Mouse (Mus musculus) lung, embryonic 15.5 days (tissue): ENCODE results near the gene A730015C16Rik. TPM values are rescaled to one million over a fixed set of nuclear protein-coding genes. Genes with fewer than 3 reads are reported as not detected.

Experiments used
- ATAC-seq: fragments of 200-750 bp; cut with Nextera tagmentation; 2 replicates; pipeline ENCODE4 v1.8.0; 2017; ENCODE audit warnings: moderate number of reproducible peaks, borderline replicate concordance; ENCODE audit not compliant: low FRiP score, low TSS enrichment; ENCODE audit errors: extremely low read depth
- H3K27ac ChIP-seq: fragments of 300-500 bp; sonication (generic); 2 replicates; pipeline ENCODE4 v1.5.1; 2015; ENCODE audit warnings: moderate library complexity, mild to moderate bottlenecking, inconsistent platforms
- H3K27me3 ChIP-seq: fragments of 300-500 bp; sonication (generic); 2 replicates; pipeline ENCODE4 v1.6.1; 2015; ENCODE audit warnings: inconsistent platforms
- H3K36me3 ChIP-seq: fragments of 300-500 bp; sonication (generic); 2 replicates; pipeline ENCODE4 v1.6.1; 2015; ENCODE audit warnings: inconsistent platforms
- H3K4me1 ChIP-seq: fragments of 300-500 bp; sonication (generic); 2 replicates; pipeline ENCODE4 v1.6.1; 2015; ENCODE audit warnings: inconsistent platforms
- H3K4me2 ChIP-seq: fragments of 300-500 bp; sonication (generic); 2 replicates; pipeline ENCODE4 v1.6.1; 2015; ENCODE audit warnings: inconsistent platforms, mild to moderate bottlenecking, moderate library complexity
- H3K4me3 ChIP-seq: fragments of 300-500 bp; sonication (generic); 2 replicates; pipeline ENCODE4 v1.5.1; 2015; ENCODE audit warnings: mild to moderate bottlenecking, inconsistent platforms
- H3K9ac ChIP-seq: fragments of 300-500 bp; sonication (generic); 2 replicates; pipeline ENCODE4 v1.6.1; 2015; ENCODE audit warnings: inconsistent platforms
- H3K9me3 ChIP-seq: fragments of 300-500 bp; sonication (generic); 2 replicates; pipeline ENCODE4 v1.6.1; 2016; ENCODE audit warnings: inconsistent platforms
- WGBS: fragments of 180-500 bp; shearing (Covaris S2); methylation state at CpG from one replicate; pipeline ENCODE4 v1.1.7; 2015; 5-methylcytosine and 5-hydroxymethylcytosine counted together
- polyA plus RNA-seq: library from polyadenylated mRNA; unstranded; fragments of >200 nt; fragmentation: Nextera tagmentation; extraction: Ambion mirVana; gene quantifications from 2 replicates; pipeline ENCODE4 v1.2.1, GENCODE M21; 2015

A730015C16Rik gene
- polyA plus RNA-seq: 1.7 and 2.3 TPM in 2 replicates

GRCm38 (mm10) chr4:108848505-108848848 is at the start of gene A730015C16Rik:
Gene A730015C16Rik, minus strand, starts transcription at chr4:108848619.
- H3K4me2 ChIP-seq: peak within 1 kb of the TSS; percentile 89
- no peaks in the 10 kb centered on the region for H3K9me3 ChIP-seq
- no peaks in the 10 kb centered on the region for H3K27me3 ChIP-seq
- H3K4me1 ChIP-seq: peaks cover 37% of the 10 kb centered on the region
- 6% methylated on average over 20 of the region's 20 CpGs for WGBS
- ATAC-seq: no peak
- peak within 1 kb of the TSS; percentile 95 for H3K4me3 ChIP-seq
- peak within 1 kb of the TSS; percentile 95 for H3K27ac ChIP-seq
- peaks cover 10% of the 10 kb centered on the region; the same call in 1 of the 2 replicates for H3K36me3 ChIP-seq
- H3K9ac ChIP-seq: peak within 1 kb of the TSS; percentile 77

GRCm38 (mm10) chr4:108890876-108891275 is 42.5 kb upstream of the A730015C16Rik start:
- Histone ChIP-seq H3K9ac (no peak overlapping the region), H3K36me3 (no peaks in the 10 kb centered on the region), H3K27ac (no peak overlapping the region), H3K4me2 (no peak overlapping the region), H3K27me3 (no peaks in the 10 kb centered on the region), H3K4me1 (no peaks in the 10 kb centered on the region), H3K4me3 (no peak overlapping the region), H3K9me3 (no peaks in the 10 kb centered on the region)
- no peak for ATAC-seq
- WGBS: 76% methylated on average over 6 of the region's 6 CpGs

- H3K9ac ChIP-seq: no peak overlapping the region
- H3K27me3 ChIP-seq: no peaks in the 10 kb centered on the region
- H3K27ac ChIP-seq: no peak overlapping the region
- no peak for ATAC-seq
- H3K4me1 ChIP-seq: no peaks in the 10 kb centered on the region
- H3K9me3 ChIP-seq: no peaks in the 10 kb centered on the region
- WGBS: 65% methylated on average over 4 of the region's 4 CpGs
- H3K4me2 ChIP-seq: no peak overlapping the region
- H3K36me3 ChIP-seq: no peaks in the 10 kb centered on the region
- H3K4me3 ChIP-seq: no peak overlapping the region
Observed at GRCm38 (mm10) chr4:108887456-108887855, 39.0 kb upstream of the A730015C16Rik start.

GRCm38 (mm10) chr4:108883815-108884214 is 35.4 kb upstream of the A730015C16Rik start:
- 54% methylated on average over 13 of the region's 13 CpGs for WGBS

GRCm38 (mm10) chr4:108878963-108879822 is 30.8 kb upstream of the A730015C16Rik start, which contains the start of gene Rab3b:
Gene Rab3b, plus strand, starts transcription at chr4:108879063.
- H3K36me3 ChIP-seq: no peaks in the 10 kb centered on the region
- H3K27me3 ChIP-seq: peaks cover 13% of the 10 kb centered on the region; the same call in 1 of the 2 replicates
- H3K4me3 ChIP-seq: peak within 1 kb of the TSS; percentile 54
- no peaks in the 10 kb centered on the region for H3K9me3 ChIP-seq
- H3K9ac ChIP-seq: peak within 1 kb of the TSS; percentile 49
- WGBS: under 1% methylated on average over 46 of the region's 46 CpGs
- no peak within 1 kb of the TSS for H3K27ac ChIP-seq
- peak; percentile 89 for ATAC-seq
- H3K4me1 ChIP-seq: peaks cover 10% of the 10 kb centered on the region; the same call in 1 of the 2 replicates
- H3K4me2 ChIP-seq: peak within 1 kb of the TSS; percentile 97

More at GRCm38 (mm10) chr4:108883815-108884214, 35.4 kb upstream of the A730015C16Rik start:
- H3K27me3 ChIP-seq: peaks cover 9% of the 10 kb centered on the region; the same call in 1 of the 2 replicates
- H3K4me2 ChIP-seq: no peak overlapping the region
- no peak for ATAC-seq
- H3K9ac ChIP-seq: no peak overlapping the region
- H3K36me3 ChIP-seq: no peaks in the 10 kb centered on the region
- H3K9me3 ChIP-seq: no peaks in the 10 kb centered on the region
- peaks cover 9% of the 10 kb centered on the region; the same call in 1 of the 2 replicates for H3K4me1 ChIP-seq
- no peak overlapping the region for H3K4me3 ChIP-seq
- H3K27ac ChIP-seq: no peak overlapping the region

GRCm38 (mm10) chr4:108877901-108878300 is 29.5 kb upstream of the A730015C16Rik start:
- ATAC-seq: no peak
- Histone ChIP-seq H3K27me3 (peaks cover 13% of the 10 kb centered on the region; the same call in 1 of the 2 replicates), H3K9me3 (no peaks in the 10 kb centered on the region), H3K27ac (no peak overlapping the region), H3K4me2 (no peak overlapping the region), H3K36me3 (no peaks in the 10 kb centered on the region), H3K4me3 (no peak overlapping the region), H3K4me1 (peaks cover 10% of the 10 kb centered on the region; the same call in 1 of the 2 replicates), H3K9ac (no peak overlapping the region)
- WGBS: 81% methylated on average over 6 of the region's 6 CpGs

GRCm38 (mm10) chr4:108873746-108874145 is 25.3 kb upstream of the A730015C16Rik start:
- H3K9ac ChIP-seq: no peak overlapping the region
- H3K4me3 ChIP-seq: no peak overlapping the region
- H3K36me3 ChIP-seq: no peaks in the 10 kb centered on the region
- H3K4me1 ChIP-seq: 0 out of 2 replicates have a peak, but pooled peaks cover under 1% of the 10 kb centered on the region
- ATAC-seq: no peak
- H3K9me3 ChIP-seq: no peaks in the 10 kb centered on the region
- no peak overlapping the region for H3K27ac ChIP-seq
- H3K4me2 ChIP-seq: no peak overlapping the region
- H3K27me3 ChIP-seq: peaks cover 4% of the 10 kb centered on the region; the same call in 1 of the 2 replicates
- WGBS: 88% methylated on average over 5 of the region's 5 CpGs

GRCm38 (mm10) chr4:108869730-108870374 is 21.4 kb upstream of the A730015C16Rik start:
- no peak overlapping the region for H3K4me3 ChIP-seq
- H3K27ac ChIP-seq: no peak overlapping the region
- H3K9me3 ChIP-seq: no peaks in the 10 kb centered on the region
- WGBS: 34% methylated on average over 10 of the region's 10 CpGs
- H3K4me1 ChIP-seq: no peaks in the 10 kb centered on the region
- no peak overlapping the region for H3K4me2 ChIP-seq
- peaks cover under 1% of the 10 kb centered on the region; the same call in 1 of the 2 replicates for H3K36me3 ChIP-seq
- H3K27me3 ChIP-seq: no peaks in the 10 kb centered on the region
- H3K9ac ChIP-seq: no peak overlapping the region
- ATAC-seq: no peak

DNA sequence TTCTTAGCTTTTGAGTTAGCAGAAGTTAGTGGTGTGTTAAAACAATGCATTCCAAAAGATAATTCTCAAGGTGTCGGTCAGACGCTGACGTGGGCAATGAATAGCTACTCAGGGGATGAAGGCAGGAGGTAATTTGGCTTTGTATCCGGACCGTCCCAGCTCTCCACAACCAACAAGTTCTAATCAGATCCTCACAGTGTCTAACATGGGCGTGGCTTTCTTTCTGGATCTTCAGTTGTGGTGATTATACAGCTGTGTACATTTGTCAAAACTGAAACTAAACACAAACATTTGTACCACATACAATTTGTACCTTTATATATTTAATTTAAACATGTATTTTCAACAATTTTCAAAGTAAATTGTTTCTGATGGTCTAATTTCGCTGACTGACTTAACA is 18.4 kb upstream of the A730015C16Rik start:
- 77% methylated on average over 7 of the region's 7 CpGs for WGBS
- Histone ChIP-seq H3K4me2 (no peak overlapping the region), H3K27ac (no peak overlapping the region), H3K9ac (no peak overlapping the region), H3K4me1 (no peaks in the 10 kb centered on the region), H3K4me3 (no peak overlapping the region), H3K9me3 (no peaks in the 10 kb centered on the region), H3K36me3 (peaks cover 18% of the 10 kb centered on the region), H3K27me3 (no peaks in the 10 kb centered on the region)
- ATAC-seq: no peak

DNA sequence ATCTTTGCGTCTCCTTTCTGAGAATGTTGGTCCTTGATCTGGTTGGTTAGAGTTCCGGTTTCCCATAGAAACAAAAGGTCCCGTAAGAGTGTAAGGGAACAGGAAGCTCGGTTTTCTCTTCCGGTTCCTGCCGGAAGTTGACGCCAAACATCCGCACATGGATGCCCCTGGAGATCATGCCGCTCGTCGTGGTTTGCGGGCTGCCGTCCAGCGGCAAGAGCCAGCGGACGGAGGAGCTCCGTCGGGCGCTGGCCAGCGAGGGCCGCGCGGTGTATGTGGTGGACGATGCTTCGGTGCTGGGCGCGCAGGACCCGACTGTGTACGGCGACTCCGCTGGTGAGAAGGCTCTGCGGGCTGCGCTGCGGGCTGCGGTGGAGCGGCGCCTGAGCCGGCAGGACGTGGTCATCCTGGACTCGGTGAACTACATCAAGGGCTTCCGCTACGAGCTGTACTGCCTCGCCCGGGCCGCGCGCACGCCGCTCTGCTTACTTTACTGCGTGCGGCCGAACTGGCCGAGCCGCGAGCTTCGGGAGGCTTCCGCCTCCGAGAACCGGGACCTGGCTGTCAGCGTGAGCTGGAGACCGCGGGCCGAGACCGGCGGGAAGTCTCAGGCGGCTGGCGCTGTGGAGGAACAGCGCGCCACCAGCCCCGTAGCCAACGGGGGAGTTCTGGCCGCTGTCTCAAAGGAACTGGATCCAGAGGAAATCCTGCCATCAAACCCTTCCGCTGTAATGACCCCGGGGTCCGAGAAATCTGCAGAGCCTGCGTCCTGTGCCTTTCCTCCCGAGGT is 509 bp downstream of the A730015C16Rik start, which contains the start of gene Kti12:
TSS of gene Kti12 (plus strand) at position 71 of the 790 bp plus-strand sequence.
- Histone ChIP-seq H3K36me3 (0 out of 2 replicates have a peak, but pooled peaks cover 5% of the 10 kb centered on the region), H3K9me3 (no peaks in the 10 kb centered on the region), H3K4me3 (peak within 1 kb of the TSS; percentile 95), H3K27ac (peak within 1 kb of the TSS; percentile 95), H3K4me1 (peaks cover 37% of the 10 kb centered on the region), H3K9ac (peak within 1 kb of the TSS; percentile 77), H3K27me3 (no peaks in the 10 kb centered on the region), H3K4me2 (peak within 1 kb of the TSS; percentile 89)
- peak; percentile 75 for ATAC-seq
- under 1% methylated on average over 77 of the region's 77 CpGs for WGBS
